Mouse (Mus musculus): ENCODE measurements around the gene Pla2g4e.

- TF ChIP-seq GATA1 (IDR thresholded peaks at IDR 0.05; ENCODE audit: low read depth, low read length): no peak
- TF ChIP-seq ZKSCAN1 (IDR thresholded peaks at IDR 0.05; ENCODE audit: low read depth, low read length): no peak
- TF ChIP-seq CTCF (IDR thresholded peaks at IDR 0.05 in 2 of 3, conservative IDR thresholded peaks at IDR 0.05 in 1 of 3; ENCODE audit: control insufficient read depth in 1 of 3, insufficient read depth in 1 of 3, low read depth in 2 of 3, low read length in 3 of 3, poor library complexity in 1 of 3, severe bottlenecking in 1 of 3): no peak
- TF ChIP-seq TAL1 (IDR thresholded peaks at IDR 0.05; ENCODE audit: low read length): no peak
These were observed 39.6 kb upstream of the Pla2g4e start for GRCm38 (mm10) chr2:120284705-120285104.
